Mouse (Mus musculus) brain, adult 10 weeks (tissue): ENCODE results near the gene Lhcgr. TPM values are rescaled to one million over a fixed set of nuclear protein-coding genes. Genes with fewer than 3 reads are reported as not detected.

ENCODE experiments used
- polyA plus RNA-seq: library from polyadenylated mRNA; stranded (reverse); fragments of 350-450 nt; fragmentation: Illumina TruSeq; extraction: RNeasy Lipid Tissue Mini Kit (QIAGEN cat#74804); gene quantifications from one replicate; pipeline ENCODE4 v1.2.3, GENCODE M21; 2015; ENCODE audit warnings: low read depth, low replicate concordance

Lhcgr gene
- polyA plus RNA-seq: 0.77 TPM

DNA sequence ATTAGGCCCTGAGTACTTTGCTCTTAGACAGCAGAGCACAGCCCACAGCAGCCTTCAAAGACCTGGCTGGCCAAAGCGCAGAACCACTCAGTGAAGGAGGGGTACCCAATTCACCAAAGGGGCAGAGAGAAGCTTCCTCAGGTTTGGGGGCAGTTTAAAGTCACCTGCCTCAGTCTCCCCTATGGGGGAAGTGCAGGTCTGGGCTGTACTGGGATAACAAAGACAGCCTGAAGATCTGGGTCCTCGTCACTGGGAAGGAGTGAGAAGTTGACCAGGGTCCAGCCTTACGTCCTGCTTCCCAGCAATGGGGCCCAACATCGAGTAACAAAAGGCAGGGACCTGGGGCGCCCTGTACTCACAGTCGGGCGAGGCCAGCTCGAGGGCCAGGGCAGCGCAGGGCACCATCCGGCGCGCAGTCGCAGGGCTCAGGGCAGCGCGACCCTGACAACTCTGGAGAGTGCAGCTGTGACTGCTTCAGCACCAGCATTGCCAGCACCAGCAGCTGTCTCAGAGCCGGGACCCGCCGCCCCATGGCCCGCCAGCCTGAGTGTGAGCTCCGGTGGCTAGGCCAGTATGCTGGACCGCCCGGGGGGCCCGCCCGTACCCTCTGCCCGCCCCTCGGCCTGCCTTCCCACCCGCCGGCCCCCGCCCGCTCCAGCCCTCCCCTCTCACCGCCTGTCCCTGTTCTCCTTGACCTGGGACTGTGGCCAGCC, at the start of gene Lhcgr:
Lhcgr (minus strand) TSS at position 551 of the 713 bp plus-strand sequence.

DNA sequence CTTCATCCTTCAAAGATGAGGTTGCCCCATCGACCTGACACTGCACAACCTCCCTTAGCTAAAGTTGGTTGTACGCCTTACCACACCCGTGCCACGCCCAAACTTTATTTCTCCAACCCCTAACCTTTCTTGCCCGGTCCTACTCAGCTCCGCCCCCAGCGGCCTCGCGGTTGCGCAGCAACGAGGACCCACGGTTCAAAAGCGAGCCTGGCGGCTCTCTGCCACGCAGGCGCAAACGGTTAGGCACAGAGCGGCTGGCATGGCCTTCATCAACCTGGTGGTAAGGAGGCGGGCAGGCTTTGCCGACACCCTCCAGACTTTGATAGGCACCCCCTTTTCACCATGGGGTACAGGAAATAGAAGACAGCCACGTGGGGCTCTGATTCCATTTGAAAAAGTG, 123.3 kb downstream of the Lhcgr start, which contains the start of gene Gtf2a1l:
Gtf2a1l (plus strand) TSS at position 209 of the 400 bp plus-strand sequence.

Other genes with a start within 250 kb of the Lhcgr start
- 2.2 TPM for gene Ston1, start 194.3 kb downstream of the Lhcgr start, polyA plus RNA-seq
- gene Gtf2a1l, start 123.3 kb downstream of the Lhcgr start, polyA plus RNA-seq: not detected